Mouse (Mus musculus) stomach, postnatal 0 days (tissue): Measurements from ENCODE around the gene Reps1. TPM values are rescaled to one million over a fixed set of nuclear protein-coding genes. Genes with fewer than 3 reads are reported as not detected.
A peak's percentile ranks its signal among the peaks of the same experiment; 100 is the strongest.

Experiments
- ATAC-seq: fragments of 200-750 bp; cut with Nextera tagmentation; 2 replicates; pipeline ENCODE4 v1.8.0; 2017; ENCODE audit not compliant: low FRiP score, low TSS enrichment
- DNase-seq: peaks from one replicate; pipeline ENCODE4 v3.0.0-alpha.2; 2016; ENCODE audit warnings: low spot score
- H3K27ac ChIP-seq: fragments of 300-500 bp; sonication (generic); replicated peaks from 2 replicates; pipeline ENCODE4 v1.5.1; 2014; ENCODE audit warnings: mild to moderate bottlenecking, control low read depth
- H3K27me3 ChIP-seq: fragments of 300-500 bp; sonication (generic); 2 replicates; pipeline ENCODE4 v1.6.1; 2014; ENCODE audit warnings: low read length; ENCODE audit not compliant: control insufficient read depth, insufficient read depth
- H3K36me3 ChIP-seq: fragments of 300-500 bp; sonication (generic); 2 replicates; pipeline ENCODE4 v1.6.1; 2014; ENCODE audit warnings: low read length, mixed read lengths; ENCODE audit not compliant: control insufficient read depth, insufficient read depth
- H3K4me1 ChIP-seq: fragments of 300-500 bp; sonication (generic); replicated peaks from 2 replicates; pipeline ENCODE4 v1.6.1; 2014; ENCODE audit warnings: antibody characterized with exemption; ENCODE audit not compliant: control insufficient read depth, insufficient read depth
- H3K4me2 ChIP-seq: fragments of 300-500 bp; sonication (generic); replicated peaks from 2 replicates; pipeline ENCODE4 v1.6.1; 2014; ENCODE audit warnings: low read depth, mild to moderate bottlenecking, control low read depth, moderate library complexity
- H3K4me3 ChIP-seq: fragments of 300-500 bp; sonication (generic); 2 replicates; pipeline ENCODE4 v1.5.1; 2014; ENCODE audit warnings: low read depth, low read length, control low read depth
- H3K9ac ChIP-seq: fragments of 300-500 bp; sonication (generic); 2 replicates; pipeline ENCODE4 v1.6.1; 2014; ENCODE audit warnings: mild to moderate bottlenecking, low read length, control low read depth, mixed read lengths
- H3K9me3 ChIP-seq: fragments of 300-500 bp; sonication (generic); 2 replicates; pipeline ENCODE4 v1.6.1; 2016; ENCODE audit warnings: low read length; ENCODE audit not compliant: control insufficient read depth
- CTCF ChIP-seq: IDR thresholded peaks from 2 replicates; pipeline ENCODE4 v1.5.1; 2016; ENCODE audit warnings: antibody characterized with exemption, low read depth, mild to moderate bottlenecking, moderate library complexity
- EP300 ChIP-seq: optimal IDR thresholded peaks from 2 replicates; pipeline ENCODE3; 2016; ENCODE audit warnings: antibody characterized with exemption
- WGBS: fragments of 180-500 bp; shearing (Covaris S2); extraction: QIAGEN DNeasy Blood & Tissue Kit; methylation state at CpG from one replicate; pipeline ENCODE4 v1.1.7; 2014; 5-methylcytosine and 5-hydroxymethylcytosine counted together
- polyA plus RNA-seq: library from polyadenylated mRNA; unstranded; fragments of >200 nt; fragmentation: Nextera tagmentation; extraction: Ambion mirVana; gene quantifications from 2 replicates; pipeline ENCODE4 v1.2.1, GENCODE M21; 2015

Gene Reps1
- polyA plus RNA-seq, 1 experiment from 2014 or later = 10.6 TPM

DNA sequence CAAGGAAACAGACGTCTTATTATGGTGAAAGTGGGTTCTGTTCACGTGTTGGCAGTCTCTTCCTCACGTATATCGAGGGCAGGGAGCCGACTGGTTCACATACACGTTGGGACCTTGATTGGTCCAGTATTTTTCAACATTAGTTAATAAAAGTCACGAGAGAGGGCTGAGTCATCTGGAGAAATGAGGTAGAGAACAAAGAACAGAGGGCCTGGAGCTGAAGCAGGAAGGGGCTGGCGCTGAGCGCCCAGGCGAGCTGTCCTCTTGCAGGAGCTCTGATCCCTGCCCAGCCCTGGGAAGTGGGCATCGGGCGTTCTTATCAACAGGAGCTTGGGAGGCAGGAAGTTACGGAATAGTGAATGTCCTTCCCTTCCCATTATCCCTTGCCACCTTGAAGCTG lies 4.1 kb downstream of the Reps1 start:
- ATAC-seq (no peak), DNase-seq (no peak)
- H3K9ac ChIP-seq = no peak overlapping the region
- no peak overlapping the region for H3K4me2 ChIP-seq
- no peak overlapping the region for H3K27ac ChIP-seq
- H3K4me1 ChIP-seq = no peaks in the 10 kb centered on the region
- 75% methylated on average over 13 of the region's 13 CpGs for WGBS
- no peaks in the 10 kb centered on the region for H3K9me3 ChIP-seq
- no peaks in the 10 kb centered on the region for H3K27me3 ChIP-seq
- TF ChIP-seq EP300 = no peak
- TF ChIP-seq CTCF = no peak
- no peak overlapping the region for H3K4me3 ChIP-seq
- no peaks in the 10 kb centered on the region for H3K36me3 ChIP-seq

DNA sequence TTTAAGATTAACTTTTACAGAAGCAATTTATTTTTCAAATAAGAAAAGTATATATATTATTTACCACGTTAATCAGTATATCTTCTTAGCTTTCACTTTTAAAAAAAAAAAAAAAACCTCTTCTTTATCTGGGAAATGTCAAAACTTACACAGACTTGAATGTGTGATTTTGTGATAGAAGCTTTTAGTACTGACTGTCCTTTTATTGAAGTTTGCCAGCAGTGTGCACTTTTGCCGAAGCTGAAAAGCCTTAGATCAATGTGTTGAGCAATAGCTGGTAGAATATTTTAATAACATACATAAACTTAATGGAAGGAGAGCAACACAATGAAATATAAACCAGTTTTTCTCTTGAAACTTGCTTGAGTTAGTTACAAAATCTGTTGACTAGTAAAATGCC lies 5.1 kb downstream of the Reps1 start:
- TF ChIP-seq CTCF (no peak), EP300 (no peak)
- WGBS = 53% methylated on average over 2 of the region's 2 CpGs
- ATAC-seq = no peak

DNA sequence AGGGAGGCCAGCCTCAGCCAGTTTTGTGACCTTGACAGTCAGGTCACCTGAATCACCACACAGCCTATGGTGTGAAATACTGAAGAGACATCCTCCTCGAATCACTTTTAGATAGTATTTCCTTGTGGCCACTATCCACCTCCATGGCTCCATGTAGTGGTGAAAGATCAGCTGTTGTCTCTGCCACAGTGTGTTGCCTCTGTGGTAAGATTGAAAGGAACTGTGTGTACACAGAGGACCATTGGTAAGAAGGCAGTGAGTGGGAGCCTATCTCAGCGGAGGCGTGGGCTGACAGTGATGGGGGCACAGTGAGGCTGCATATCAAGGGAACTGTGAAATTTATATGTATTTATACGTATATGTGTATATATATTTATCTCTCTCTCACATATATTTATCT lies 5.9 kb downstream of the Reps1 start:
- Histone ChIP-seq H3K27ac (no peak overlapping the region), H3K27me3 (no peaks in the 10 kb centered on the region), H3K36me3 (no peaks in the 10 kb centered on the region), H3K9me3 (no peaks in the 10 kb centered on the region), H3K4me2 (no peak overlapping the region), H3K4me1 (0 out of 2 replicates have a peak, but pooled peaks cover 2% of the 10 kb centered on the region), H3K4me3 (no peak overlapping the region), H3K9ac (no peak overlapping the region)
- no peak for ATAC-seq
- no peak for TF ChIP-seq CTCF
- TF ChIP-seq EP300 = no peak
- DNase-seq = no peak
- WGBS = 90% methylated on average over 4 of the region's 4 CpGs

More for the DNA sequence above, 5.1 kb downstream of the Reps1 start:
- no peak overlapping the region for H3K27ac ChIP-seq
- H3K4me1 ChIP-seq = 0 out of 2 replicates have a peak, but pooled peaks cover under 1% of the 10 kb centered on the region
- no peak overlapping the region for H3K4me3 ChIP-seq
- H3K4me2 ChIP-seq = no peak overlapping the region
- H3K9me3 ChIP-seq = no peaks in the 10 kb centered on the region
- H3K27me3 ChIP-seq = no peaks in the 10 kb centered on the region
- H3K9ac ChIP-seq = no peak overlapping the region
- no peaks in the 10 kb centered on the region for H3K36me3 ChIP-seq
- no peak for DNase-seq

DNA sequence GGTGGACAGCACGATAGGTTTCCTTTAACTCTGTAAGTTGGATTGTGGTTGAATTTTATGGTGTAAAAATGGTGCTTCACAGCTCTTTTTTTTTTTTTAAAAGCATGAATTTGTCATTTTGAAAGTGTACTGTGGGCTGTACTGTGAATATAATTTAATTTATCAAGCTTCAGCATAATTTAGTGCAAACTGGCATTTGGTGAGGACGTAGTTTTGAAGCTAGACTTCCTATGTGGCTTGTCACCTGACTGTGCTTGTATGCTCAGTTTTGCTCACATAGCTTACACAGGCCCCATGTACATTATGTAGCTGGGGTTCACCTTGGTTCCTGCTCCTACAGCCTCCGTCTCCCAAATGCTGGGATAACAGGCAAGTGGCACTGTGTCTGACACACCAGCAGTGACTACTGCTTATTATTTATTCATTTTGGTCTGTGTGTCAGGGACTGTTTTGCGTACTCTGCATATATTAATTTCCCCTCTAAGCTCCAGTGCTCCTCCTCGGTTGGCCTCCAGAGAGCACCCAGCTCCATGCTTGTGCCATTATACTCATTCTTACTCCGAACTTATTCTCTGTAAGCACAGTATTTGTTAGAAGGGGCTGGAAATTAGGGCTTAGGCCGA lies 9.1 kb downstream of the Reps1 start:
- 89% methylated on average over 7 of the region's 7 CpGs for WGBS
- ATAC-seq = no peak
- Histone ChIP-seq H3K9me3 (no peaks in the 10 kb centered on the region), H3K27ac (no peak overlapping the region), H3K27me3 (no peaks in the 10 kb centered on the region), H3K4me2 (no peak overlapping the region), H3K36me3 (no peaks in the 10 kb centered on the region), H3K4me1 (0 out of 2 replicates have a peak, but pooled peaks cover 2% of the 10 kb centered on the region), H3K9ac (no peak overlapping the region), H3K4me3 (no peak overlapping the region)
- no peak for DNase-seq
- TF ChIP-seq EP300 (no peak), CTCF (no peak)

DNA sequence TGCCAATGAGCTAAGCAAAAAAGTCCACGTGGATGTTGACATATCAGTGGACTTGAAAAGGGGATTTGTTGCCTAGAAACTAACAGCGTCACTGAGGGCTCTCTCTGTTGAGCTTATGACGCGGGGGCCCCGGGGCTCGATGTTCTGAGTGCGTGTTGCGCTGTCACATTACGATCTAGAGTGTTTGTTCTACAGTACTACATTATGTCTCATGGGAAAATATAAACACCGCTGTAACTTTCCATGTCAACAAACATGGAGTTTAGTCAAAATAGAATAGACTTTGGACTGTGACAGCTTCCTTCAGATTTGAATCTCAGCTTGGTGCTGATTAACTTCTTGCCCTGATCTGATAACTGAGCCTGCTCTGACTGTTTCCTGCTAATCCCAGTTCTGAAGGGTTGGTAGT lies 10.4 kb downstream of the Reps1 start:
- peak; percentile 44; the same call in 1 of the 2 replicates for ATAC-seq
- H3K27ac ChIP-seq = no peak overlapping the region
- DNase-seq = no peak

DNA sequence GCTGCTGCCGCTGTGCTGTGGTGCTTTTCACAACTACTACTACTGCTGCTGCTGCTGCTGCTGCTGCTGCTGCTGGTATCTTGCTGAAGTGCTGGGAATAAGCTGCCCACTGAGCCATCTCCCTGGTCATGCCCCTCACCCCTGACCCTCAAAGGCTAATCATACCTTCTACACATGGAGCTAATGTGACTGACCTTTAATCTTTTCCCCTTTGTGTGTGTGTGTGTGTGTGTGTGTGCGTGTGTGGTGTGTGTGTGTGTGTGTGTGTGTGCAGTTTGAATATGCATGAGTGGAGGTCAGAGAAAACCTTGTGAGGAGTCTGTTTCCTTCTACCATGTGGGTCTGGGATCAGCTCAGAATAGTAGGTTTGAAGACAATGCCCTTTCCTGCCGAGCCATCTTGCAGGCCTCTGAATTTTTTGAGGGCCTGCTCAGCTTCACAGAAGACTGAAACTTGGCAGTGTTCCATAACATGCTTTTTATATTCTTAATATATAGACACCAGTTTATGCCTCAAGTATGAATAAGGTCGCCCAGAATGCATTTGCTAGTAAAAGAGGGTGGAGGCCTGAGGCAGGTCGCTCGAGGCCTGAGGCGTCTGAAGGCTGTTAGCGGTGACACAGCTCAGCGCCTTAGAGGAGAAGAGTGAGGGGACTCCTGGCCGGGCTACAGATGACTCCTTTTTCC lies 12.2 kb downstream of the Reps1 start:
- Histone ChIP-seq H3K36me3 (no peaks in the 10 kb centered on the region), H3K4me1 (0 out of 2 replicates have a peak, but pooled peaks cover 5% of the 10 kb centered on the region), H3K27ac (no peak overlapping the region), H3K4me2 (no peak overlapping the region), H3K9me3 (no peaks in the 10 kb centered on the region), H3K4me3 (no peak overlapping the region), H3K9ac (no peak overlapping the region), H3K27me3 (no peaks in the 10 kb centered on the region)
- DNase-seq (no peak), ATAC-seq (0 out of 2 replicates have a peak, but pooled peaks have one; percentile 47)
- TF ChIP-seq CTCF (no peak), EP300 (no peak)
- WGBS = 35% methylated on average over 10 of the region's 10 CpGs

More for the DNA sequence above, 10.4 kb downstream of the Reps1 start:
- TF ChIP-seq CTCF (no peak), EP300 (no peak)
- Histone ChIP-seq H3K4me2 (no peak overlapping the region), H3K36me3 (no peaks in the 10 kb centered on the region), H3K9me3 (no peaks in the 10 kb centered on the region), H3K27me3 (no peaks in the 10 kb centered on the region), H3K9ac (no peak overlapping the region), H3K4me3 (no peak overlapping the region), H3K4me1 (0 out of 2 replicates have a peak, but pooled peaks cover 5% of the 10 kb centered on the region)
- WGBS = 65% methylated on average over 10 of the region's 10 CpGs
